Mouse (Mus musculus) lung, postnatal 10 days (tissue): Measurements from ENCODE around the gene Rab5if.
"Not testable (repeated sequence)": the region's sequence is repeated elsewhere in the genome, so short reads cannot be mapped to it uniquely, and the experiment has no call there.

Source experiments
- DNase-seq: peaks from one replicate; pipeline ENCODE4 v3.0.0; 2021

Rab5if gene

GRCm38 (mm10) chr2:156862772-156863486, at the start of gene Rab5if:
Gene Rab5if, plus strand, starts transcription at chr2:156863128.
- peak; percentile 99 for DNase-seq

DNA sequence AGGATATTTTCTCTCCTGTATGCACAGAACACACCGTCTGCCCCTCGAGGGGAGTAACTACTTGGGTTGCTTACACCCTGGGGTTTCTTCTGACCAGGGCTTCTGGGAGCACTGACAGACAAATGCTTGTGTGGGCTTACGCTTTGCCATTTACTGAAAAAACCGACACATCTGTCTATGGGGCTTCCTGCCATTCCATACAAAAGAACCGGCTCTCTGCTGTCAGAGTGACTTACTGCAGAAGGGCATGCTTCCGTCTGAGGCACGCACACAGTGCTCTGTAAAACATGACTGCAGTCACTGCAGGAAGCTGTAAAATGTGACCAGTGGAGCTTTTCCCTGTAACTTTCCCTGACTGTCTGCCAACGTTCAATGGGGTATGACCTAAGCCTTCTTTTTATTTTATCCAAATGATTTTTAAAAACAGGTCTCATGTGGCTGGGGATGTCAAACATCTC, 48.6 kb upstream of the Rab5if start:
- peak; percentile 44 for DNase-seq

- no peak for DNase-seq
These were observed 48.0 kb upstream of the Rab5if start for GRCm38 (mm10) chr2:156814893-156815292.

GRCm38 (mm10) chr2:156815412-156815811, 47.5 kb upstream of the Rab5if start:
- DNase-seq, result no peak

GRCm38 (mm10) chr2:156816116-156816515, 46.8 kb upstream of the Rab5if start:
- DNase-seq, result no peak

DNA sequence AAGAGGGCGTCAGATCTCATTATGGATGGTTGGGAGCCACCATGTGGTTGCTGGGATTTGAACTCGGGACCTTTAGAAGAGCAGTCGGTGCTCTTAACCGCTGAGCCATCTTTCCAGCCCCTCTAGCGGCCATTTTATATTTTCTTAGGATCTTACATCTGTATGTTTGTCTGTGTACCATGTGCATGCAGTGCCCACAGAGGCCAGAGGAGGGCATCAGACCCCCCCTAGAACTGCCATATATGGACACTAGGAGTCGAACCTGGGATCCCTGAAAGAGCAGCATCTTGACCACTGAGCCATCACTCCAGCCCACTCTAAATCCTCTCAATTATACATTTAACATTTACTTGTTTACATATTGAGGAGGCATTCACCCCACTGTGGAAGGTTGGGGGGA, 37.8 kb upstream of the Rab5if start:
- not testable (repeated sequence) for DNase-seq

GRCm38 (mm10) chr2:156834336-156834735, 28.6 kb upstream of the Rab5if start:
- no peak for DNase-seq

GRCm38 (mm10) chr2:156838839-156839238, 24.1 kb upstream of the Rab5if start:
- no peak for DNase-seq

DNA sequence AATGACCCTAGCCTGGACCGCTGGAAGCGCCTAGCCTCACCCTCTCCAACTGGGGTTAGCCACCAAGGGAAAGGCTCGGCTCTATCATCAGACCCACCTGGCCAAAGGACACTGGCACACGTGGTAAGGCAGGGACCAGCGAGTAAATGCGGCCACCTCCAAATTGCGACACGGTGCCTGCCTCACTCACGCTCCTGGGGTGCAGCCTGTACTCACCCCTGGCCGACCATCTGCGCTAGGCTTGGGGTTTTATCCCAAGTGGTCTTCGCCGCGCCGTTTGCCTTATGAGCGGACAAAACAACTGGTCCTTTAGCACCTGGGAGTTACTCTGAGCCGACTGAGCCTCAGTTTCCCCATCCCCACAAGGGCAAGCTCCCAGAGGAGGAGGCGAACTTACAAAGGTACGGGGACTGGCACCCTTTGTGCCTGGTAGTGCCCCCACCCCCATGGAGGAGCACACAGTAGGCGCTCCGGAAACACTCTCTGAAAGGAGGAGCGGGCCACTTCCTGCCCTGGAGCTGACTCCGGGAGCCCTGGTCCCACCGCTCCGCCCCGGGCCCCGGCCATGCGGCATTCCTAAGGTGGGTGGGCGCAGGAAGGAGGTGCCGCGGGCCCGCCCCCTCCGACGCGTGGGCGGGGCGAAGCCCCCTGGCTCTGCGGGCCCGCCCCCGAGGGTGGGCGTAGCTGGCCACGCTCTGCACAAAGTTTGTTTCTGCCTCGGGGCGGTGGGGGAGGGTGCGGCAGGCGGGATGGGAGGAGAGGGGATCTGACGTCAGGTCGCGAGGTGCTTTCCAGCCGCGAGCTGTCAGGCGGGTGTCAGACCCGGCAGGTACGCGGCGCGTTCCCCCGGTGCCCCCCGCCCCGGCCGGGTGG, 23.4 kb upstream of the Rab5if start, which contains the start of gene Tgif2:
Tgif2 (plus strand) TSS at position 689 of the 873 bp plus-strand sequence.
- peak; percentile 92 for DNase-seq

GRCm38 (mm10) chr2:156840301-156841027, 22.5 kb upstream of the Rab5if start:
- peak; percentile 57 for DNase-seq

DNA sequence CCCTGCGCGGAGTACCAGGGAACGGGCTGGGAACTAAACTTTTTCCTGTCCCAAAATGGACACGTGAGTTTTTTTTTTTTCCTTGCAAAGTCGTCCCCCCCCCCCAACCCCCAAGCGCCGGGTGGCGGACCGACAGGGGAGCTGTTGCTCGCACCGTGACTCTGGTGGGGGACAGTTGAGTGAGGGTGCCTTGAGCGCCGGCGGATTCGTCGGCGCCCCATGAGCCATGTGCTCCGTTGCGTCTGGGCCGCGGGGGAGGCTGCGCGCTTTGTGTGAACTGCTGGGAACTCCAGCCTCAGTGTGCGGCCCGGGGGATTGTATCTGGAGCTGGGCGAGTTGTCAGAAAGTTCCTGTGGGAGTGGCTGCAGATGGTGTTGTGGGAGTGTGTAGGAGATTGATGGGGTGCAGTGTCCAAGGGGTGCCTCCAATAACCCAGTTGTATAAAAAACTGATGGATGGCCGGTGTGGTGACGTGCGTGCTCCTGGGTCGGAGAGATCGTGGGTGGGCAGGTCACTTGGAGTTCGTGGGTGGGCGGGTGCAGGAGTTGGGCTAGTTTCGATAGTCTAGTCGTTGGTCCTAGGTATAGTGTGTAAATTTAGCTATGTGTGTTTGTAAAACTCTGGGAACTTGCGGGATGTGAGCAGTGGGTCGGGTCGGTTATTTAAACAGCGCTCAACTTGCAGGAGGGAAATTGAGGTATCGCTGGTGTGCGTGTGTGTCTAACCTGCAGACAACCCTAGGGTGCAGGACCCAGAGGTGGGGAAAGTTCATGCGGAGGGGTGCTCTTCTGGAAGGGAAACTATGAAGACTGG, 21.7 kb upstream of the Rab5if start:
- DNase-seq, result peak; percentile 87

GRCm38 (mm10) chr2:156841841-156842706, 20.9 kb upstream of the Rab5if start:
- peak; percentile 65 for DNase-seq

- DNase-seq, result no peak
These were observed 20.2 kb upstream of the Rab5if start for GRCm38 (mm10) chr2:156842711-156843110.

DNA sequence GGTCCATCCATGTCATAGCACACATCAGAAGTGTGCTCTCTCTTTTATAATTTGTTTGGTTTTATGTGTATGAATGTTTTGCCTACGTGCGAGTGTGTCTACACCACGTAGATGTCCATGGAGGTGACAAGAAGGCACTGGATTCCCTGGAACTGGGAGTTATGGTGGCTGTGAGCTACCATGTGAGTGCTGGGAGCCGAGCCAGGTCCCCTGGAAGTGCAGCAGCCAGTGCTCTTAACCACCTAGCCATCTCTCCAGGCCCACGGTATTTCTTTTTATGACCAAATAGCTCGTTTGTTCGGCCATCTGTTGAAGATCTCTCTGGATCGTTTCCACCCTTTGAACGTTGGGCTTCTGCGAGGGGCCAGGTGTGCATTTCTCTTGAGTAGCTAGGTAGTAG, 19.6 kb upstream of the Rab5if start:
- no peak for DNase-seq

DNA sequence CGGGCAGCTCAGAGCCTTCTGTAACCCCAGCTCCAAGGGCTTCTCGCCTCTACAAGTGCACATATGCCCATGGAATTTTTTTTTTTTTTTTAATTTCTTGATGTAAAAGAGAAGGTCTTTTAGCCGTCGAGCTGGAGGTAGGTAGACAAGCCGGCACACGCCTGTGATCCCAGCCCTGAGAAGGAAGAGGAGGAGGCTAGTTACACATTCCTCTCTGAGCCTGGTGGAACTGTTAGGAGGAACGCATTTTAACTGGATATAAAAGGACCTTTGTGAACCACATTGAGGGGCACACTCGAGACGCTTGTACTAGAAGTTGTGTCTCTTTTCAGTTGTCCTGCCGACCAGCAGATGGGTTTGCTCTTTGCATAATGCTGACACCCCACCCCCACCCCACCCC, 18.2 kb upstream of the Rab5if start:
- no peak for DNase-seq

DNA sequence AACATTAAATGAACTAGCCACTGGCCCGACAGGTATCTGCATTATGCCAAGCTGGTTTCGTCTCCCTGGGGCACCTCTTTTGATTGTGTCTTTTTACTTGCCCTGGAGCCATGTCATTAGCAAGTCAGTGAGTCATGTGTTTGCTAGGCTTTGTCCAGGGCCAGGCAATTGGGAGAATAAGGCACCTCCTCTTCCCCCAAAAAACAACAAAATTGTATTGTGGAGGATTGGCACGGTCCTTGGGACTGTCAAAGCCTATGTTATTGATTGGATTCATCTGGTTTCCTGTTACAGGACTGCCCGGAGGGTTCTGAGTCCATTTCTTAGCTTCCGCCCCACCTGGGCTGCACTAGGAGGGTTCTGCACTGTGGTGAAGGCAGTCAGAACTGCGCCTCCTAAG, 15.3 kb upstream of the Rab5if start:
- peak; percentile 18 for DNase-seq

GRCm38 (mm10) chr2:156848526-156849182, 14.3 kb upstream of the Rab5if start:
- DNase-seq, result peak; percentile 27

GRCm38 (mm10) chr2:156850505-156850904, 12.4 kb upstream of the Rab5if start:
- DNase-seq, result peak; percentile 19

DNA sequence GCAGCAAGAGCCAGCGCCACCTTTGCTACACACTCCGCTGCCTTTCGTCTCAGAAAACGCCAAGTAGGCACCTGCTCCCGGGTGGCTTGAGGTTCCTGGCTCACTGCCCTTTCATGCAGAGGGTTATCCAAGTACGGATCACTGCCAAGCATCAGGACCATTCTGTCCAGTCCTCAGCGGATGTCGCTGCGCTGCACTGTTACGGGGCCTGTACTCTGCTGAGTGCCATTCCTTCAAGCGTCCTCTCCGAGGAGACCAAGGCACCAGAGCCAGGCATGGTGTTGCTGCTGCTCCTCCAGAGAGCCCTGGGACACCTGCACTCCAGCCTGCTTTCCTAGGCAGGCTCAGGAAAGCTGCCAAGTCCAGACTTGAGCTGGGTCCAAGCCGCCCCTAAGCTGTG, 9.3 kb upstream of the Rab5if start:
- not testable (repeated sequence) for DNase-seq

DNA sequence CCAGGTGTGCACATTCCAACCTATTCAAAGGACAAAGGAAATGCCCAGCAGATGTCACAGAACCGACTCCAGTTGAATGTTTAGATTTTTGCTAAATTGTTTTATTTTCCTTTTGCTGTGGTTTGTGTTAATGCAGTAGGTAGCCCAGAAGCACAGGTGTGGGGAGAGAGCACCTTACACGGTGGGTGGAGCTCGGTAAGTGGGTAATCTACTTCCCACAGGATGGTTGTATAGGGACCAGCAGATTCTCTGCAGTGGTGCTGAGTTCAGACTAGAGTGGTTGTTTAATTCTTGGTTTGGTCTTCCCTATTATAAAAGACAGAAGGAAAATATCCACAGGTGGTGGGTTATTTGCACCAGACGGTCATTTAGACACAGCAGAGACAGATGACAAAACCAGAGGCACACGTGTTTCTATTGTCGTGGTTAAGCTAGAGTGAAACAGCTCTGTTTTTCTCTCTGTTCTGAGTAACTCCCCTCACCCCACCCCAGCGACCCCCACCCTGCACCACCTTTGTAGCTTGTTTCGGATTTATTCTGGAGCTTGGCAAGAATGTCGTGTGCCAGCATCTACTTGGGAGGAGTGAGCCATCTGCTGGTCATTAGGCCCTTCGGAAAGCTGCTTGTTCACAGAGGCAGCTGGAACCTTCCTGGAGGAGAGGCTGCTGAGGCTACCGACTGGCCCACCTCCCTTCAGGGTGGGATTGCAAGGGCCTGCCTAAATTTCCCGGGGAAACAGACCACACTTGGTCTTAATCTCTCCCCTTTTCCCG, 8.7 kb upstream of the Rab5if start:
- peak; percentile 70 for DNase-seq
